8 mouse cellular contexts compared by ENCODE assay signal in the genomic region with DNA sequence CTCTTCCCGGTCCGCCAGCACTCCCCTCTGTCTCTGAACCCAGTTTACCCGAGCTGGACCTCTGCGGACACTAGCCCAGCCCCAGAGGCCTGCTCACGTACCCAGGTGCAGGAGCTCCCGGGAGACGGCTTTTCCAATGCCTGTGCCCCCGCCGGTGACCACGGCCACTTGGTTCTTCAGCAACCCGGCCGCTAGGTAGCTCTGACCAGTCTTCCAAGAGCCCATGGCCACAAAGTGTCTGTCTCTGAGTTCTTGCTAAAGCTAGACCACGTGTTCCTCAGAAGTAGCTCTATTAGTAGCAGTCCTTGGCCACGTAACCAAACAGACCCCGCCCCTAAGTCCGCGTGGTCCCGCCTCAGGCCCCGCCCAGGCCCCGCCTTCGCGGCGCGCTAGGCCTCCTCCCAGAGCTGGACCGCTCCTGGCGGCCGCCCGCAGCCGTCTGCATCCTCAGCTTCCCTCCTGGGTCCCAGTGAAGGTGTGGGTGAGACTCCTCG. TPM values are rescaled to one million over a fixed set of nuclear protein-coding genes. Genes with fewer than 3 reads are reported as not detected.
DNase-seq lines count a peak whose midpoint lies in the region; ATAC-seq and TF ChIP-seq lines count a peak whose summit lies in the region.

A gene (minus strand): TSS at position 323 of the 494 bp plus-strand sequence.
A gene (plus strand): TSS at position 378 of the 494 bp plus-strand sequence.

- peak within 1 kb of the TSS; percentile 85 for H3K27ac ChIP-seq in forebrain, postnatal 0 days (ENCODE audit: low read depth, low read length)
- peak within 1 kb of the TSS; percentile 2; the same call in 1 of the 2 replicates for H3K27ac ChIP-seq in lung, embryonic 16.5 days (ENCODE audit: low read length)

- no peaks in the 10 kb centered on the region for H3K9me3 ChIP-seq in G1E (replicated peaks)
- no peaks in the 10 kb centered on the region for H3K9me3 ChIP-seq in forebrain, postnatal 0 days (ENCODE audit: low read length)
- H3K9me3 ChIP-seq in lung, embryonic 16.5 days (ENCODE audit: control insufficient read depth, low read length), result no peaks in the 10 kb centered on the region

- peak within 1 kb of the TSS; percentile 72 for H3K9ac ChIP-seq in forebrain, postnatal 0 days
- peak within 1 kb of the TSS; percentile 73 for H3K9ac ChIP-seq in lung, embryonic 16.5 days (ENCODE audit: low read length)

- ATAC-seq in G1E (ENCODE audit: extremely low read depth, insufficient number of reproducible peaks, low FRiP score, poor library complexity, severe bottlenecking), result peak; percentile 99
- ATAC-seq in forebrain, postnatal 0 days, result peak; percentile 98
- ATAC-seq in hematopoietic stem cell, adult 5-6 weeks (replicated peaks in 1 of 2; ENCODE audit: insufficient read depth in 1 of 2, low FRiP score in 2 of 2, low TSS enrichment in 1 of 2, low read depth in 1 of 2, poor library complexity in 2 of 2, severe bottlenecking in 2 of 2), result peak; percentile 98 to 99
- ATAC-seq in lung, embryonic 16.5 days (ENCODE audit: low read depth), result peak; percentile 100

- TF ChIP-seq CTCF in G1E (IDR thresholded peaks at IDR 0.05; ENCODE audit: low read depth, low read length), result no peak
- peak; percentile 46 for TF ChIP-seq CTCF in forebrain, postnatal 0 days (IDR thresholded peaks at IDR 0.05; ENCODE audit: low read depth)

- WGBS in forebrain, postnatal 0 days, result under 1% methylated on average over 30 of the region's 30 CpGs
- WGBS in lung, embryonic 16.5 days, result under 1% methylated on average over 30 of the region's 30 CpGs

- H3K27me3 ChIP-seq in G1E (ENCODE audit: insufficient read depth, low read length), result peaks cover 41% of the 10 kb centered on the region
- no peaks in the 10 kb centered on the region for H3K27me3 ChIP-seq in forebrain, postnatal 0 days (ENCODE audit: insufficient read depth, low read length)
- H3K27me3 ChIP-seq in lung, embryonic 16.5 days (ENCODE audit: control insufficient read depth, insufficient read depth, low read depth, low read length), result peaks cover 4% of the 10 kb centered on the region

- peaks cover 17% of the 10 kb centered on the region for H3K4me1 ChIP-seq in G1E (ENCODE audit: insufficient read depth, low read depth, low read length)
- H3K4me1 ChIP-seq in forebrain, postnatal 0 days (ENCODE audit: insufficient read depth), result peaks cover 14% of the 10 kb centered on the region
- H3K4me1 ChIP-seq in lung, embryonic 16.5 days (replicated peaks; ENCODE audit: control insufficient read depth, insufficient read depth, low read length), result peaks cover 7% of the 10 kb centered on the region; the same call in 1 of the 2 replicates

- peak; percentile 97 for DNase-seq in G1E (ENCODE audit: low spot score)
- peak; percentile 96 for DNase-seq in cerebellum, adult 18-20 months
- DNase-seq in forebrain, postnatal 0 days, result peak; percentile 95
- peak; percentile 84 for DNase-seq in layer of hippocampus, adult 9-10 months (ENCODE audit: low spot score)
- peak; percentile 82 for DNase-seq in ovary, postnatal 10 days (ENCODE audit: low spot score)
- peak; percentile 43 to 52 for DNase-seq in thymus, postnatal 10 days (ENCODE audit: low spot score in 2 of 2)

- peaks cover 2% of the 10 kb centered on the region for H3K36me3 ChIP-seq in G1E (replicated peaks)
- H3K36me3 ChIP-seq in forebrain, postnatal 0 days (ENCODE audit: insufficient read depth), result no peaks in the 10 kb centered on the region
- no peaks in the 10 kb centered on the region for H3K36me3 ChIP-seq in lung, embryonic 16.5 days (ENCODE audit: control insufficient read depth, insufficient read depth, low read length)

- peak within 1 kb of the TSS; percentile 74 for H3K4me3 ChIP-seq in G1E (ENCODE audit: low read depth, low read length)
- H3K4me3 ChIP-seq in forebrain, postnatal 0 days (ENCODE audit: low read depth, low read length), result peak within 1 kb of the TSS; percentile 59
- peak within 1 kb of the TSS; percentile 61 for H3K4me3 ChIP-seq in lung, embryonic 16.5 days (ENCODE audit: low read length)

- peak within 1 kb of the TSS; percentile 98 for H3K4me2 ChIP-seq in forebrain, postnatal 0 days (ENCODE audit: low read depth)
- peak within 1 kb of the TSS; percentile 78 for H3K4me2 ChIP-seq in lung, embryonic 16.5 days (ENCODE audit: low read depth, low read length)

RNA-seq across cellular contexts. Expression of the first gene that starts in this region (rescaled TPM):
- total RNA-seq in G1E (2014; fragmentation: Nextera tagmentation), result 15.6 and 24.0 TPM in 2 replicates
- total RNA-seq in G1E (2017), result 10.6 and 13.1 TPM in 2 replicates
- polyA plus RNA-seq in G1E (2012), result 4.7 and 5.4 TPM in 2 replicates
- 4.6 and 7.5 TPM in 2 replicates for total RNA-seq in forebrain, postnatal 0 days (2014; rRNA removed)
- 8.0 and 11.9 TPM in 2 replicates for polyA plus RNA-seq in forebrain, postnatal 0 days (2015; fragmentation: Nextera tagmentation; extraction: Ambion mirVana)
- total RNA-seq in hematopoietic stem cell, adult 5-6 weeks (2017), result 10.5 and 10.9 TPM in 2 replicates
- 20.3 and 20.7 TPM in 2 replicates for polyA plus RNA-seq in lung, embryonic 16.5 days (2015; fragmentation: Nextera tagmentation; extraction: Ambion mirVana)

RNA-seq across cellular contexts. Expression of the second gene that starts in this region (rescaled TPM):
- total RNA-seq in G1E (2014; fragmentation: Nextera tagmentation) (not detected in 2 replicates), G1E (2017) (0.12 and 0.33 TPM in 2 replicates)
- polyA plus RNA-seq in G1E (2012), result not detected in 2 replicates
- total RNA-seq in forebrain, postnatal 0 days (2014; rRNA removed), result 36.1 and 38.8 TPM in 2 replicates
- 22.7 and 35.2 TPM in 2 replicates for polyA plus RNA-seq in forebrain, postnatal 0 days (2015; fragmentation: Nextera tagmentation; extraction: Ambion mirVana)
- total RNA-seq in hematopoietic stem cell, adult 5-6 weeks (2017), result not detected in 2 replicates
- polyA plus RNA-seq in lung, embryonic 16.5 days (2015; fragmentation: Nextera tagmentation; extraction: Ambion mirVana), result 0.87 and 1.3 TPM in 2 replicates

Comparison
In these comparisons a context has a peak if more than half of its experiments do, and no peak if none do; other contexts are left out.
1. Peak in every context shown above with its lines: DNase-seq, ATAC-seq, H3K4me3 ChIP-seq and H3K27ac ChIP-seq.
2. RNA of the second gene that starts in this region (total RNA-seq): 36.1 to 38.8 TPM in forebrain, postnatal 0 days; 0.12 to 0.33 TPM in G1E and not detected in hematopoietic stem cell, adult 5-6 weeks; every median in the first group is over 10 times any median in the second.
3. RNA of the second gene that starts in this region (polyA plus RNA-seq): 22.7 to 35.2 TPM in forebrain, postnatal 0 days; 0.87 to 1.3 TPM in lung, embryonic 16.5 days and not detected in G1E; every median in the first group is over 10 times any median in the second.